Mouse (Mus musculus): ENCODE measurements around the gene Gpr153.
"Not testable (repeated sequence)": the region's sequence is repeated elsewhere in the genome, so short reads cannot be mapped to it uniquely, and the experiment has no call there.

Gene Gpr153

GRCm38 (mm10) chr4:152273621-152274236 lies at the start of gene Gpr153:
Gpr153 (plus strand) TSS chr4:152274232.
- DNase-seq (ENCODE audit: low spot score in 2 of 2) = peak in 1 of 2 experiments; percentile 44

DNA sequence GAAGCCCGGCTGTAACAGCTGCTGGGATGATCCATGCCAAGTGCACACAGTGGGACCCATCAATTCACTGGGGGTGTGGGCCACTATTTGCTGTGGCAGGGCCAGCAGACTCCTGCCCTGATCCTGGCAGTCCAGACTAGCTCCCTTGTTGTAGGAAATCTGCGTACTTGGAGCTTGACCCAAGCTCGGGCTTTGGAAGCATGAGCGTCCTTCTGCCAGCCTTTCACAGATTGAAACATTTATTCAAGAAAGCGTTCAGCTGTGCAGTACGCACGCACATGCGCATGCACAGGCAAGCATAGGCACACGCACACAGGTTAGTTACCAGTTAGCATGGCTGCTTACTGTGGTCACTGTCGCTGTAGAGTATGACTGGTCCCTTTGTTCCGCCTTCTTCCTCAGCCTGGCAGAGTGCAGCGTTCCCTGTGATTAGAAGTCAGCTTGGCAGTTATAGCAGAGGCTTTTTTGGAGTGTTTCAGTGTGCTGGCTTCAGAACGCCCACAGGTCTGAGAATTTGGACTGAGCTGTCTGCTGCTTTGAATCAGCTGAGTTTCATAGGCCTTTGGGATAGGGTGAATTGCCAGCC lies 47.0 kb upstream of the Gpr153 start:
- DNase-seq (ENCODE audit: low spot score in 2 of 2) = peak; percentile 78 to 88

- DNase-seq (ENCODE audit: low spot score in 2 of 2) = no peak
These were observed 46.1 kb upstream of the Gpr153 start for GRCm38 (mm10) chr4:152227749-152228527.

- DNase-seq (ENCODE audit: low spot score in 2 of 2) = not testable (repeated sequence)
These were observed 43.7 kb upstream of the Gpr153 start for GRCm38 (mm10) chr4:152230331-152230730.

DNA sequence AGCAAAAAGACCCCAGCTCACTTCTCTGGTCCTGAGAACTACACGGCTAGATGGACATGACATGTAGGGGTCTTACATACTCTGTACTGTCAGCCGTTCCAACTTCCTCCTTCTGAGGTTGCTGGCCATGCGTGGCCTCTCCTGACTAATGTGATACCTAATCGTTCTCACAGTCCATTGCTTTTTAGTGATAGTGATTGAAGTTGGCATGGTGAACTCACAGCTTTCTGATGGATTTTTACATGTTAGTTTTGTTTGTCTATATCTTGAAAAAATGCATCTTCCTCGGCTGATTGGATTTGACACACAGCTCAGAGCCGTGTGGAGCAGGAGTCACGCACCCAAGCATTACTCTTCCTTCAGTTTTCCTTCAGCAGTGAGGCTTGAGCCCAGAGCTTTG lies 42.7 kb upstream of the Gpr153 start:
- no peak for DNase-seq (ENCODE audit: low spot score in 2 of 2)

DNA sequence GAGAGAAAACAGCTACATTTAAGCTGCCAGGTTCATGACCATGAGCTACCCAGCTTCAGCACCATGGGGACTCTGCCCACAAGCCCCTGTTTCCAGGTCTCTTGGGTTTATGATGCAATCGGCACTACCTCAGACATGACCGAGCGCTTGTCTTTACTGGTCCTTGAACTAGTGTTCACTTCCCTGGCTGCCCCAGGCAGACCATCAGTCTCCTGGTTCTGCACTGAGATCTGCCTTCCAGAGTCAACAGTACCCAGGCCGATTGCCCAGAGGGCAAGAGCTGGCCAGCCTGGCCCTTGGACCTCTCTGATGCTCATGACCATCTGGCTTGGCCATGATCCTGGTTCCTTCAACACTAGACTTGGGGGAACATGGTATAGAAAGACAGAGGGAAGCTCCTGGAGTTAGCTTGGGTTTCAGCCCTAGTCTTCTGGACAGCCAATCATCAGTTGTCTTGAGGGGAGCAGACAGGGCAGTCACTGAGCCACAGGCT lies 41.6 kb upstream of the Gpr153 start:
- no peak for DNase-seq (ENCODE audit: low spot score in 2 of 2)

GRCm38 (mm10) chr4:152239974-152240373 lies 34.1 kb upstream of the Gpr153 start:
- no peak for DNase-seq (ENCODE audit: low spot score in 2 of 2)

- no peak for DNase-seq (ENCODE audit: low spot score in 2 of 2)
These were observed 30.7 kb upstream of the Gpr153 start for GRCm38 (mm10) chr4:152243241-152243891.

DNA sequence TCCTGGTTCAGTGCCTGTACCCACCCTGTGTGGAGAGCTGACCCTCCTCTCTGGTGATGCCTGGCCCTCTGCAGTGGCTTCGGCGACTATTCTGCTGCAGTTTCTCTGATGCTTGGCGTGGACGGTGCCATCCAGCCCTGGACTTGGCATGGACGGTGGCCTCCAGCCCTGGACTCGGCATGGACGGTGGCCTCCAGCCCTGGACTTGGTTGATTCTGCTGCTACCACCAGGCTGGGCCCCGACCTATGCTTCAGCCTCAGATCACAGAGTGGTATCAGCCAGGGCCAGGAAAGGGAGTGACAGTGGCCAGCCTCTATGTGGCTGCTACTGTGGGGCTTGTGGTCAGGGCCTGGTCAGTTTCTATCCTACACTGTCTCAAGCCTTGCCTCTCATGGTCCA lies 30.1 kb upstream of the Gpr153 start:
- DNase-seq (ENCODE audit: low spot score in 2 of 2) = no peak

DNA sequence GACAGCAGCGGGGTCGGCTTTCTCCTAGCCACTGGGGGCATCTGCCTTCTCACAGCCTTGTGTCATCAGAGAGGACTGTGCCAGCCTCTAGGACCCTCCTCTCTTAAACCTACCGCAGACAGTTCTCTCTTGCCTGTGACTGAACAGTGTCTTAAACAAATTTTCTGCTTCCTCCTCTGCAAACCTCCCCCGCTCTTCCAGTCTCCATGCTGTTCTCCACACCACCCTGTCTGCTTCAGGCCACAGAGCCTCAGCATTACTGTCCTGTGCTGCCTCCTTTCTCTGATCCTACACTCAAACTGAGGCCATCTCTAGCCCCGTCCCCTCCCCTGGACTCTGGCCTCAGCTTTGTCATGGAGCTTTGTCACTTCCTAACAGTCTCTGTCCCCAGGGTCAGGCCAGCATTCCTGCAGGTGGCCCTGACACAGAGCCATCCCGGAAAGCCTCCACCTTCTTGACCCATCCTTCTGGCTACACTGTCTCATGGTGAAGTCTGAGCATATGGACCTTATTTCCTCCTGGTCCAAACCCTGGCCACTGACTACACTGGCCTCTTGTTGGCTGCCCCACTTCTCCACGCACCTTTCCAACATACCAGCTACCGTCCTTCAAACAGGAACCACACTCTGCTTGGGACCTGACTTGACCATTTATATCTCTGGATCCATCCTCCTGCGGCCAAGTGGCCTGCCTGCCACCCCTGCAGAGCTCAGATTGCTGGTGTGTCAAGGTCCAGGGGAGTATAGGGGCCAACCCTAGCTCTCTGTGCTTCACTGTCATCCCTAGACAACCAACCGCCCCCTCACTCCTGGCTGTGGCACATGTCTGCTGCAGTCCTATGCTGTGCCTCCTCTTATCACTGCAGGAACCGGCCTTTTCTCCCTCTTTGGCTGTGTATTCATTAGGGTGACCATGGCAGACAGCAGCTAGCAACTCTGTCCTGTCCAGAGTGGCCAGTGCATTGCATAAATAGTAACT lies 29.2 kb upstream of the Gpr153 start:
- no peak for DNase-seq (ENCODE audit: low spot score in 2 of 2)

DNA sequence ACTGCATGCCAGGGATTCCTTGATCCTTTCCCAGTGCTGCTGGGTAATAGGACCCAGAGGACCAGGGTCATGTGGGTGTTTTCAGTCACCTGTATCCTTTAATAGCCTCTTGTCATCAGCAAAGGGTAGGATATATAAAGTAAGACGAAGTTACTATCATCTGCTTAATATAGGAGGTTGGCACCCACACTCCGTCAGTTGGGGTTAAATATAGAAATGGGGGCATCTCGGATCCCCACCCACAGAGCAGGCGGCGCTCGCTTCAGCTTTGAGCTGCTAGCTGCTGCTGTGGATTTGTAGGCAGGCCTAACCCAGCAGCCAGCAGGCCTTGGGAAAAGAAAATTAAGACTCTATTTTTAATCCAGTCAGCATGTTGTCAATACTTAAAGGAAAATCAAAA lies 28.0 kb upstream of the Gpr153 start:
- peak; percentile 79 to 81 for DNase-seq (ENCODE audit: low spot score in 2 of 2)

- no peak for DNase-seq (ENCODE audit: low spot score in 2 of 2)
These were observed 26.8 kb upstream of the Gpr153 start for GRCm38 (mm10) chr4:152247195-152247594.

DNA sequence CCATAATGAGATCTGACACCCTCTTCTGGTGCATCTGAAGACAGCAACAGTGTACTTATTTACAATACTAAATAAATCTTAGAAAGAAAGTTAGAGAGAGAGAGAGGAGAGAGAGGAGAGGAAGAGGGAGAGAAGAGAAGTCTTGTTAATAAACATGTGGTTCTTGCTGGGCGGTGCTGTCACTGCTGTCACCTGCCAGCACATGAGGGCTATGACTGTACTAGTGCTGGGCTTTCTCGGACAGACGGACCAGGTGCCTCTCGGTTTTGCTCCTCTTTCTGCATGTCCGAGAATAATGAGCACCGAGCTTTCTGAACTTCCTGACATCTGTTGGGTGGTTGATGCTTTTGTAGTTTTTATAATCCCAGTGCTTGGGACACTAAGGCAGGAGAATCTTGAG lies 23.4 kb upstream of the Gpr153 start:
- no peak for DNase-seq (ENCODE audit: low spot score in 2 of 2)

DNA sequence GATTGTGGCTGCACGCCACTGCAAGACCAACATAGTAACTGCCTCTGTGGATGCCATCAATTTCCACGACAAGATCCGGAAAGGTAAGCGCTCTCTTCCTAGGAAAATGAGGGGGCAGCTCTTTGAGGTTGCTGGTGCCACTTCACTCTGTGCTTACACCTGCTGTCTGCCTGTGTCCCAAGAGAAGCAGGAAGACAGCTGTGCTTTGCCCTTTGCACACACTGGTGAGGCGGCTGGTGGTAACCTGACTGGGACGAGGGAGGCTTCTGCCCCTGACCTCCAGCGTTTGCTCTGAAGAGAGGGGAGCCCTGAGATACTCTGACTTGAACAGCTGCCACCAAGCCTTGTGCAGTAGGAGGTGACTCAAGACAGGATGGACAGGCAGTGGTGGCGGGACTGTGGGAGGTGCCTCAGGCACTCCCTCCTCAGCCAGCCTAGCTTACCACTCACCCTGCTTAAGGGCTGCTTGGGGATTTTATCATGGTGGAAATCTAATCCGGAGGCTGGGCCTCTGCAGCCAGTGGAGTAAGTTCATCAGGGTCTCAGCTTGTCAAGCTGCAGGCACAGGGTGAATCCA lies 20.8 kb upstream of the Gpr153 start:
- DNase-seq (ENCODE audit: low spot score in 2 of 2) = no peak

DNA sequence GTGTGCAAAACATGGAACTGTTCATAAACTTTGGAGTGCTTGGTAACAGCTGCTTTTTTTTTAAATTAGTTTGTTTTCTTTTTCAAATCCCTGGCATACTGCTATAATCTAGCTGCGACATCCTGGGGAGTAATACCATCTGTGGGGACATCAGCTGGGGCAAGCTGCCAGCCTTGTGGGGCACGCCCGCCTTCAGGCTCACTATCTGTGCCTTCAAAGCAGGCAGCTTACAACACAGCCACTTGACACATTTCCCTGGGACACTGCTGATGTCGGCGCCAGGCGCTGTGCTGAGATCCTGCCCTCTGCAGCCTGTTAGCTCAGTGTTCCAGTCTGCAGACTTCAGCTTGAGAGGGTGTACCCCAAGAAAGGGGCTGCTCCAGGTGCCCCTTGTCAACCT lies 17.0 kb upstream of the Gpr153 start:
- peak in 1 of 2 experiments; percentile 83 for DNase-seq (ENCODE audit: low spot score in 2 of 2)

DNA sequence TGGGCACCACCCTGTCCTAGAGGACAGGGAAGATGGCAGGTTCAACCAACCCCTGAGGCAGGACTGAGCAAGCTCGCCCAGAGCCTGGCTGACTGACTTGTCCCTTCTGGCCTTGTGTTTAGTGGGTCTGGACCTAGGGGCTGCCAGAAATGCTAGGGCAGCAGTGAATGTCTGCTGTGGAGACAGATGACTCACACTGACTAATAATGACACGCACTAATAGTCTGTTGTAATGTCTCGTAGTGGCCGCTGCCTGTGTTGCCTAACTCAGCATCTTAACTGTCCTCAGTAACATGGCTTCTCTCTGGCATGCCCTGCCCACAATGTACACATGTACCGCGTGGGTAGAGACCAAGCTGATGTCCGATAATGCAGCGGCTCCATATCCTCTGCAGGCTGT lies 13.6 kb upstream of the Gpr153 start:
- DNase-seq (ENCODE audit: low spot score in 2 of 2) = no peak

- no peak for DNase-seq (ENCODE audit: low spot score in 2 of 2)
These were observed 11.8 kb upstream of the Gpr153 start for GRCm38 (mm10) chr4:152262187-152262586.

DNA sequence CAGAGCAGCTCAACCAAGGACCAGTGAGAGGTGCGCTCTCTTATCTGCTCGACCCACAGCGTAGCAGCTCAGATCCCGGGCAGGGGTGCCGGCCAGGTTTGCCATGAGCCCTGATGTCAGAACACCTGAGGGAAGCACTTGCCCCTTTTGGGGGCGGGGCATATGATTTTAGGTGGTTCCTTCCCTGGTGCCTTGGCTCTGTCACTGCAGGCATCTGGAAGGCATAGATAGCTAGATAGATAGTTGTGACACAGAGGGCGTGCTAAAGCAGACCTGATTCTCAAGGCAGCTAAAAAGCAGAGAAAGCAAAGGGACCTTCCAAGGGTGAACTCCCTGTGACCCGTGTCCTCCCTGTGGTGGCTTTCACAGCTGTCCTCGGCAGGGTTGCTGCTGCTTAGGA lies 10.9 kb upstream of the Gpr153 start:
- DNase-seq (ENCODE audit: low spot score in 2 of 2) = no peak

GRCm38 (mm10) chr4:152263512-152264176 lies 10.4 kb upstream of the Gpr153 start:
- DNase-seq (ENCODE audit: low spot score in 2 of 2) = no peak

- no peak for DNase-seq (ENCODE audit: low spot score in 2 of 2)
These were observed 9.9 kb upstream of the Gpr153 start for GRCm38 (mm10) chr4:152264177-152264530.

All from left cerebral cortex, adult 9 months (tissue).